Mouse (Mus musculus): Measurements from ENCODE around the gene Sfxn4.

DNA sequence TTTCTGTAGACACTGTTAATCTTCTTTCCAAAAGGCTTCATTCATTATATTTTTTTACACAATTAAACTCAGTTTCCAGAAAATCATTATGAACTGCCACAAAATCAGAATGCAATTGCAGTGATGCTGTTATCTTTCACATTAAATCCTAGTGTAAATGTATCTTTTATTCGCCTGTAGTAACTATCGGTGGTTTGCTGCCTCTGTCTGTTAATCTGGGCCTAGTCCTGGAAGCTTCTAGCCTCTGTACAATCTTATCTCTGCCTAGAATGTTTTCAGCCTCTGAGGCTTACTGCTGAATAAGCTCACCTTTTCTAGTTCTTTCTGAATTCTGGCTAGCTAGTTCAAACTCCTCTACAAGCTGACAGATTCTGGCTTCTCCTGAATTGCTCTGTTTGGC, 51.4 kb downstream of the Sfxn4 start:
- TF ChIP-seq POLR2A (IDR thresholded peaks at IDR 0.05; ENCODE audit: borderline replicate concordance, extremely low read depth, insufficient read depth, insufficient read length, poor library complexity, severe bottlenecking) (no peak), CTCF (IDR thresholded peaks at IDR 0.05; ENCODE audit: borderline replicate concordance, extremely low read depth, insufficient read depth, insufficient read length) (no peak)
